11 mouse cellular contexts compared by ENCODE assay signal in genomic region chr11:63061446-63061845, GRCm38 (mm10). TPM values are rescaled to one million over a fixed set of nuclear protein-coding genes. Genes with fewer than 3 reads are reported as not detected.
DNase-seq lines count a peak whose midpoint lies in the region; ATAC-seq and TF ChIP-seq lines count a peak whose summit lies in the region.
"Had no signal": no experiment of that assay in that cellular context is flagged by ENCODE, and none has a peak within 500 bp of the region (broad histone marks: within the 10 kb centered on the region; RNA-seq: fewer than 3 reads in every experiment).

Tekt3 (plus strand) TSS chr11:63061654.

- no peaks in the 10 kb centered on the region for H3K9me3 ChIP-seq in kidney, postnatal 0 days (replicated peaks; ENCODE audit: low read length)
- no peaks in the 10 kb centered on the region for H3K9me3 ChIP-seq in hindbrain, embryonic 14.5 days (ENCODE audit: control insufficient read depth, low read length)
- no peaks in the 10 kb centered on the region for H3K9me3 ChIP-seq in neural tube, embryonic 11.5 days (ENCODE audit: control insufficient read depth, low read length)

- no peak within 1 kb of the TSS for H3K9ac ChIP-seq in kidney, postnatal 0 days (ENCODE audit: low read depth, low read length)
- no peak within 1 kb of the TSS for H3K9ac ChIP-seq in hindbrain, embryonic 14.5 days
- no peak within 1 kb of the TSS for H3K9ac ChIP-seq in neural tube, embryonic 11.5 days (ENCODE audit: low read length)
- H3K9ac ChIP-seq: liver, embryonic 14.5 days had no signal

- H3K4me3 ChIP-seq in kidney, postnatal 0 days (replicated peaks; ENCODE audit: low read depth, low read length), result no peak within 1 kb of the TSS
- H3K4me3 ChIP-seq in hindbrain, embryonic 14.5 days (replicated peaks; ENCODE audit: low read length), result no peak within 1 kb of the TSS
- no peak within 1 kb of the TSS for H3K4me3 ChIP-seq in neural tube, embryonic 11.5 days (ENCODE audit: low read depth, low read length)

- 0 out of 2 replicates have a peak, but pooled peaks cover 4% of the 10 kb centered on the region for H3K4me1 ChIP-seq in kidney, postnatal 0 days (replicated peaks; ENCODE audit: insufficient read depth, low read length)
- no peaks in the 10 kb centered on the region for H3K4me1 ChIP-seq in hindbrain, embryonic 14.5 days (replicated peaks; ENCODE audit: control insufficient read depth, insufficient read depth, low read length)
- H3K4me1 ChIP-seq in neural tube, embryonic 11.5 days (ENCODE audit: control insufficient read depth, insufficient read depth, low read length), result no peaks in the 10 kb centered on the region

- no peaks in the 10 kb centered on the region for H3K27me3 ChIP-seq in kidney, postnatal 0 days (ENCODE audit: insufficient read depth, low read length)
- no peaks in the 10 kb centered on the region for H3K27me3 ChIP-seq in hindbrain, embryonic 14.5 days (ENCODE audit: control insufficient read depth, insufficient read depth, low read length)
- H3K27me3 ChIP-seq in neural tube, embryonic 11.5 days (ENCODE audit: control insufficient read depth, insufficient read depth, low read length), result no peaks in the 10 kb centered on the region

- no peak for TF ChIP-seq CTCF in kidney, postnatal 0 days (IDR thresholded peaks at IDR 0.05; ENCODE audit: low read depth)

- H3K27ac ChIP-seq in kidney, postnatal 0 days, result no peak within 1 kb of the TSS
- no peak within 1 kb of the TSS for H3K27ac ChIP-seq in hindbrain, embryonic 14.5 days
- no peak within 1 kb of the TSS for H3K27ac ChIP-seq in neural tube, embryonic 11.5 days (ENCODE audit: low read depth, low read length)
- H3K27ac ChIP-seq: liver, embryonic 14.5 days had no signal

- peak; percentile 36 for ATAC-seq in kidney, postnatal 0 days (replicated peaks; ENCODE audit: low FRiP score, low read depth)
- no peak for ATAC-seq in hindbrain, embryonic 14.5 days (ENCODE audit: low FRiP score)
- no peak for ATAC-seq in neural tube, embryonic 11.5 days (ENCODE audit: insufficient read depth, low FRiP score, low TSS enrichment)
- no peak for ATAC-seq in activated CD4-positive, CD25-positive, alpha-beta regulatory T cell, adult 4 months

- peak within 1 kb of the TSS; percentile 15; the same call in 1 of the 2 replicates for H3K4me2 ChIP-seq in kidney, postnatal 0 days (ENCODE audit: low read length)
- peak within 1 kb of the TSS; percentile 27; the same call in 1 of the 2 replicates for H3K4me2 ChIP-seq in hindbrain, embryonic 14.5 days (replicated peaks)
- H3K4me2 ChIP-seq in neural tube, embryonic 11.5 days (ENCODE audit: low read depth), result peak within 1 kb of the TSS; percentile 31; the same call in 1 of the 2 replicates

- WGBS in kidney, postnatal 0 days, result 11% methylated on average over 17 of the region's 17 CpGs
- 12% methylated on average over 17 of the region's 17 CpGs for WGBS in hindbrain, embryonic 14.5 days
- 9% methylated on average over 17 of the region's 17 CpGs for WGBS in neural tube, embryonic 11.5 days

- H3K36me3 ChIP-seq in kidney, postnatal 0 days (ENCODE audit: insufficient read depth, low read length), result no peaks in the 10 kb centered on the region
- H3K36me3 ChIP-seq in hindbrain, embryonic 14.5 days (replicated peaks; ENCODE audit: control insufficient read depth, insufficient read depth), result no peaks in the 10 kb centered on the region
- no peaks in the 10 kb centered on the region for H3K36me3 ChIP-seq in neural tube, embryonic 11.5 days (ENCODE audit: control insufficient read depth, insufficient read depth, low read length)

- peak; percentile 40 for DNase-seq in kidney, postnatal 0 days (ENCODE audit: low spot score)
- no peak for DNase-seq in kidney, adult 9 months
- peak; percentile 81 for DNase-seq in embryo, embryonic 11 days
- DNase-seq in hindbrain, embryonic 14.5 days (ENCODE audit: low spot score), result no peak
- DNase-seq in neural tube, embryonic 11.5 days (ENCODE audit: low spot score), result peak; percentile 60
- no peak for DNase-seq in T-cell, adult 2 months (ENCODE audit: low spot score)
- DNase-seq in left cerebral cortex, adult 9 months (ENCODE audit: low spot score in 2 of 2), result no peak
- DNase-seq: cerebellum, adult 9-11 months; heart, postnatal 4 days had no signal

RNA-seq across cellular contexts. Expression of gene Tekt3, which starts in this region (rescaled TPM):
- not detected in 2 replicates for polyA plus RNA-seq in kidney, postnatal 0 days (2015; fragmentation: Nextera tagmentation; extraction: Ambion mirVana)
- polyA plus RNA-seq in hindbrain, embryonic 14.5 days (2014; fragmentation: Nextera tagmentation; extraction: Ambion mirVana), result 0.15 TPM in 1 of 2 replicates, not detected in the other
- not detected in 2 replicates for polyA plus RNA-seq in neural tube, embryonic 11.5 days (2014; fragmentation: Nextera tagmentation; extraction: Ambion mirVana)
- polyA plus RNA-seq in activated CD4-positive, CD25-positive, alpha-beta regulatory T cell, adult 4 months (2017; shearing (Covaris generic)), result not detected
- polyA plus RNA-seq: liver, embryonic 14.5 days had no signal

Comparison
In these comparisons a context has a peak if more than half of its experiments do, and no peak if none do; other contexts are left out.
1. Peak in DNase-seq, ATAC-seq and H3K4me2 ChIP-seq in kidney, postnatal 0 days; RNA of the gene not detected or under 1 TPM.
2. Peak in DNase-seq and H3K4me2 ChIP-seq in neural tube, embryonic 11.5 days; RNA of the gene not detected or under 1 TPM.